Mouse (Mus musculus) neural tube, embryonic 11.5 days (tissue): ENCODE measurements around the gene Ifng. TPM values are rescaled to one million over a fixed set of nuclear protein-coding genes. Genes with fewer than 3 reads are reported as not detected.

Experiments
- ATAC-seq: fragments of 200-750 bp; cut with Nextera tagmentation; 2 replicates; pipeline ENCODE4 v1.8.0; 2017; ENCODE audit warnings: moderate number of reproducible peaks, mild to moderate bottlenecking, moderate TSS enrichment, moderate library complexity; ENCODE audit not compliant: insufficient read depth, low FRiP score, low TSS enrichment
- DNase-seq: peaks from one replicate; pipeline ENCODE4 v3.0.0-alpha.2; 2015; ENCODE audit warnings: low spot score
- H3K27ac ChIP-seq: fragments of 300-500 bp; sonication (generic); 2 replicates; pipeline ENCODE4 v1.5.1; 2014; ENCODE audit warnings: low read depth, mild to moderate bottlenecking, low read length
- H3K27me3 ChIP-seq: fragments of 300-500 bp; sonication (generic); 2 replicates; pipeline ENCODE4 v1.6.1; 2014; ENCODE audit warnings: mild to moderate bottlenecking, low read length, mixed read lengths; ENCODE audit not compliant: control insufficient read depth, insufficient read depth
- H3K36me3 ChIP-seq: fragments of 300-500 bp; sonication (generic); 2 replicates; pipeline ENCODE4 v1.6.1; 2014; ENCODE audit warnings: mild to moderate bottlenecking, low read length, moderate library complexity, mixed read lengths; ENCODE audit not compliant: control insufficient read depth, insufficient read depth
- H3K4me1 ChIP-seq: fragments of 300-500 bp; sonication (generic); 2 replicates; pipeline ENCODE4 v1.6.1; 2014; ENCODE audit warnings: low read length, mixed read lengths; ENCODE audit not compliant: control insufficient read depth, insufficient read depth
- H3K4me2 ChIP-seq: fragments of 300-500 bp; sonication (generic); 2 replicates; pipeline ENCODE4 v1.6.1; 2014; ENCODE audit warnings: low read depth, mild to moderate bottlenecking, moderate library complexity
- H3K4me3 ChIP-seq: fragments of 300-500 bp; sonication (generic); 2 replicates; pipeline ENCODE4 v1.5.1; 2014; ENCODE audit warnings: low read depth, low read length
- H3K9ac ChIP-seq: fragments of 300-500 bp; sonication (generic); 2 replicates; pipeline ENCODE4 v1.6.1; 2014; ENCODE audit warnings: mild to moderate bottlenecking, low read length
- H3K9me3 ChIP-seq: fragments of 300-500 bp; sonication (generic); 2 replicates; pipeline ENCODE4 v1.6.1; 2016; ENCODE audit warnings: low read length; ENCODE audit not compliant: control insufficient read depth
- WGBS: fragments of 180-500 bp; shearing (Covaris S2); extraction: QIAGEN DNeasy Blood & Tissue Kit; methylation state at CpG from one replicate; pipeline ENCODE4 v1.1.7; 2014; 5-methylcytosine and 5-hydroxymethylcytosine counted together
- polyA plus RNA-seq: library from polyadenylated mRNA; unstranded; fragments of >200 nt; fragmentation: Nextera tagmentation; extraction: Ambion mirVana; gene quantifications from 2 replicates; pipeline ENCODE4 v1.2.1, GENCODE M21; 2014

Ifng gene
- polyA plus RNA-seq, 1 experiment from 2014 or later = not detected

DNA sequence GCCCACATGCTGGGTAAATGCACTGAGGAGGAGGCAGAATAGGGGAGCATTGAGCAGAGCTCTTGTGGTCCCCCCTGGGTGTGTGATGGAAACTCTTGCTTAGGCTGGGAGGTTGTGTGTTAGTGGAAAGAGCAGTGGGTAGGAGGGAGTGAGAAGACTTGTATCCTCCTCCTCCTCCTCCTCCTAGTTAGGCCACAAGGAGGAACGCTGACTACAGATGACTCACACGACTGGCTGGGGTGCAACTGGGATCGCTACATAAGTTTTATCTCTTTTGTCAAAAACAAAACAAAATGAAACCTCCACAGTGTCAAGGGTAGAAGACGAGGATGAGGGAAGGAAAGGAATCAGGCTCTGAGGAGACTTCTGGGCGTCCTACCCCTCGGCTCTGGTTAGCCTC is 2.2 kb downstream of the Ifng start:
- Histone ChIP-seq H3K4me3 (no peak overlapping the region), H3K4me2 (no peak overlapping the region), H3K9me3 (no peaks in the 10 kb centered on the region), H3K27ac (no peak overlapping the region), H3K36me3 (no peaks in the 10 kb centered on the region), H3K4me1 (no peaks in the 10 kb centered on the region), H3K9ac (no peak overlapping the region), H3K27me3 (no peaks in the 10 kb centered on the region)
- DNase-seq (no peak), ATAC-seq (no peak)
- WGBS = 84% methylated on average over 6 of the region's 6 CpGs

DNA sequence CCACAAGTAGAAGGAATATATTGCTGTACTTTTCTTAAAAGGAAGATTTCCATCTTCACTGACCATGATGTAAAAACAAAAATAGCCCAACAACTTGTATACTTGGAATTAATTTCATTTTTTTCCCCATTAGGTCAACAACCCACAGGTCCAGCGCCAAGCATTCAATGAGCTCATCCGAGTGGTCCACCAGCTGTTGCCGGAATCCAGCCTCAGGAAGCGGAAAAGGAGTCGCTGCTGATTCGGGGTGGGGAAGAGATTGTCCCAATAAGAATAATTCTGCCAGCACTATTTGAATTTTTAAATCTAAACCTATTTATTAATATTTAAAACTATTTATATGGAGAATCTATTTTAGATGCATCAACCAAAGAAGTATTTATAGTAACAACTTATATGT is 4.2 kb downstream of the Ifng start:
- Histone ChIP-seq H3K27me3 (no peaks in the 10 kb centered on the region), H3K27ac (no peak overlapping the region), H3K4me1 (no peaks in the 10 kb centered on the region), H3K9ac (no peak overlapping the region), H3K36me3 (no peaks in the 10 kb centered on the region), H3K4me3 (no peak overlapping the region), H3K9me3 (no peaks in the 10 kb centered on the region), H3K4me2 (no peak overlapping the region)
- no peak for ATAC-seq
- 95% methylated on average over 6 of the region's 6 CpGs for WGBS
- DNase-seq = no peak

DNA sequence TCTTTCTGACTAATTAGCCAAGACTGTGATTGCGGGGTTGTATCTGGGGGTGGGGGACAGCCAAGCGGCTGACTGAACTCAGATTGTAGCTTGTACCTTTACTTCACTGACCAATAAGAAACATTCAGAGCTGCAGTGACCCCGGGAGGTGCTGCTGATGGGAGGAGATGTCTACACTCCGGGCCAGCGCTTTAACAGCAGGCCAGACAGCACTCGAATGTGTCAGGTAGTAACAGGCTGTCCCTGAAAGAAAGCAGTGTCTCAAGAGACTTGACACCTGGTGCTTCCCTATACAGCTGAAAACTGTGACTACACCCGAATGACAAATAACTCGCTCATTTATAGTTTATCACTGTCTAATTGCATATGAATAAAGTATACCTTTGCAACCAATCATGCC is 4.7 kb downstream of the Ifng start:
- H3K27me3 ChIP-seq = no peaks in the 10 kb centered on the region
- H3K4me1 ChIP-seq = no peaks in the 10 kb centered on the region
- H3K36me3 ChIP-seq = no peaks in the 10 kb centered on the region
- no peaks in the 10 kb centered on the region for H3K9me3 ChIP-seq
- WGBS = 77% methylated on average over 8 of the region's 8 CpGs
- H3K4me3 ChIP-seq = no peak overlapping the region
- H3K9ac ChIP-seq = no peak overlapping the region
- no peak for ATAC-seq
- H3K27ac ChIP-seq = no peak overlapping the region
- H3K4me2 ChIP-seq = no peak overlapping the region
- no peak for DNase-seq

GRCm38 (mm10) chr10:118445978-118446377 is 5.1 kb downstream of the Ifng start:
- ATAC-seq (no peak), DNase-seq (no peak)
- Histone ChIP-seq H3K9me3 (no peaks in the 10 kb centered on the region), H3K27me3 (no peaks in the 10 kb centered on the region), H3K9ac (no peak overlapping the region), H3K4me3 (no peak overlapping the region), H3K36me3 (no peaks in the 10 kb centered on the region), H3K4me1 (no peaks in the 10 kb centered on the region), H3K4me2 (no peak overlapping the region), H3K27ac (no peak overlapping the region)
- WGBS = 81% methylated on average over 14 of the region's 14 CpGs

- Histone ChIP-seq H3K9ac (no peak overlapping the region), H3K9me3 (no peaks in the 10 kb centered on the region), H3K4me1 (no peaks in the 10 kb centered on the region), H3K4me3 (no peak overlapping the region), H3K36me3 (no peaks in the 10 kb centered on the region), H3K27me3 (no peaks in the 10 kb centered on the region), H3K4me2 (no peak overlapping the region), H3K27ac (no peak overlapping the region)
- DNase-seq (no peak), ATAC-seq (no peak)
- 84% methylated on average over 2 of the region's 2 CpGs for WGBS
Measured at GRCm38 (mm10) chr10:118451747-118452146, 10.9 kb downstream of the Ifng start.

DNA sequence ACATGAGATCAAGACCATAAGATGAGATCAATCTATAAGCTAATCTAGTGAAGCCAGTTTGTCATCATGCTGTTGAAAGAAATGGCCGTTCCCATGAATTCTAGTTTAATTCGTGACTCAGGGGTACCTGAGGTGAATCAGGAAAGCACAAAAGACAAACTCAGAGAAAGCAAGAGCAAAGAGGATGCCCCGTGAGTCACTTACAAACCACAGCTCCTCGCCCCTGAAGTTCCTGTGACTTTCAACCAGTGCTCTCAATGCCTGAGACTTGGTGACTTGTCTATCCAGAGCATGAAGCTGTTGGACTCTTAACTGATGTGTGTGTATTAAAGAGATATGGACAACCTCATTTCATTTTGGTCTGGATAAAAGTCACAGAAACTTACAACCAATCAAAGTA is 17.9 kb downstream of the Ifng start:
- Histone ChIP-seq H3K4me3 (no peak overlapping the region), H3K36me3 (no peaks in the 10 kb centered on the region), H3K27ac (no peak overlapping the region), H3K4me1 (no peaks in the 10 kb centered on the region), H3K4me2 (no peak overlapping the region), H3K9me3 (no peaks in the 10 kb centered on the region), H3K9ac (no peak overlapping the region), H3K27me3 (no peaks in the 10 kb centered on the region)
- DNase-seq (no peak), ATAC-seq (no peak)
- 87% methylated on average over 4 of the region's 4 CpGs for WGBS

GRCm38 (mm10) chr10:118461126-118461767 is 20.4 kb downstream of the Ifng start:
- Histone ChIP-seq H3K9me3 (no peaks in the 10 kb centered on the region), H3K27me3 (no peaks in the 10 kb centered on the region), H3K4me3 (no peak overlapping the region), H3K36me3 (no peaks in the 10 kb centered on the region), H3K4me1 (no peaks in the 10 kb centered on the region), H3K4me2 (no peak overlapping the region), H3K27ac (no peak overlapping the region), H3K9ac (no peak overlapping the region)
- 66% methylated on average over 6 of the region's 6 CpGs for WGBS
- ATAC-seq = no peak
- DNase-seq = no peak

GRCm38 (mm10) chr10:118466481-118466880 is 25.6 kb downstream of the Ifng start:
- WGBS = 62% methylated on average over 6 of the region's 6 CpGs
- H3K9ac ChIP-seq = no peak overlapping the region
- H3K9me3 ChIP-seq = no peaks in the 10 kb centered on the region
- no peak overlapping the region for H3K4me3 ChIP-seq
- ATAC-seq (no peak), DNase-seq (no peak)
- H3K27me3 ChIP-seq = no peaks in the 10 kb centered on the region
- no peak overlapping the region for H3K27ac ChIP-seq
- no peaks in the 10 kb centered on the region for H3K4me1 ChIP-seq
- H3K36me3 ChIP-seq = no peaks in the 10 kb centered on the region
- no peak overlapping the region for H3K4me2 ChIP-seq

GRCm38 (mm10) chr10:118469047-118469446 is 28.2 kb downstream of the Ifng start:
- H3K4me3 ChIP-seq = no peak overlapping the region
- H3K4me1 ChIP-seq = no peaks in the 10 kb centered on the region
- H3K9me3 ChIP-seq = no peaks in the 10 kb centered on the region
- no peaks in the 10 kb centered on the region for H3K27me3 ChIP-seq
- no peaks in the 10 kb centered on the region for H3K36me3 ChIP-seq
- no peak overlapping the region for H3K4me2 ChIP-seq
- ATAC-seq (no peak), DNase-seq (no peak)
- no peak overlapping the region for H3K9ac ChIP-seq
- 84% methylated on average over 3 of the region's 3 CpGs for WGBS
- H3K27ac ChIP-seq = no peak overlapping the region
